In the genomic region with DNA sequence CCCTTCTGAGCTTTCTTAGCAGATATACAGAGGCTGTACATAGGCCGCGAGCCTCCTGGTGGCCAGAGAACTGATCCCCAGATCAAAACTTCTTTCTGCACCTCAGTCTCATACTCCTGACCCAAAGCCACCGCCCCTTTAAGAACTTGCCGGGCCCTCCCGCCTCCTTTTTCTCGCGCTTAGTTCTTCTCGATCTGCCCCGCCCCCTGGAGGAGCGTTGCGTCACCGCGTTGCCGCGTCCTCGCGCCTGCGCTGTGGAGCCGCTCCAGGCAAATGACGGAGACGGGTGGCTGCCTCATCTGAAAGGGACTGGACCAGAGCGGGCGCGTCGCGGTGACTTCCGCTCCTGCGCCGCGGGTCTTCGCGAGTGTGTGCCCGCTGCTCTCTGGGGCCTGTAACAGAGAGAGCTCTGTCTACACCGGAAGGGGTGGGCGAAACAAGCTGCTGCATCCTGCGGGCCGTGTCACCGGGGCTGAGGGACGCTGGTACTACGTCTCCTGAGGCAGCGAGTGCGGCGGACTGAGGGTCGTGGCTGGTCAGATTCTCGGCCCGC, we compare ENCODE assay signal across 8 mouse cellular contexts. TPM values are rescaled to one million over a fixed set of nuclear protein-coding genes. Genes with fewer than 3 reads are reported as not detected.
DNase-seq lines count a peak whose midpoint lies in the region; ATAC-seq and TF ChIP-seq lines count a peak whose summit lies in the region.

A gene (plus strand): TSS at position 248 of the 553 bp plus-strand sequence.

- peak within 1 kb of the TSS; percentile 73 for H3K4me3 ChIP-seq in ES-Bruce4 (ENCODE audit: low read depth, low read length)
- H3K4me3 ChIP-seq in forebrain, embryonic 13.5 days: peak within 1 kb of the TSS; percentile 65
- H3K4me3 ChIP-seq in liver, postnatal 0 days (ENCODE audit: low read depth, low read length): peak within 1 kb of the TSS; percentile 65
- peak within 1 kb of the TSS; percentile 66 for H3K4me3 ChIP-seq in neural tube, embryonic 14.5 days (ENCODE audit: low read depth, low read length)

- peak within 1 kb of the TSS; percentile 89 for H3K4me2 ChIP-seq in forebrain, embryonic 13.5 days
- H3K4me2 ChIP-seq in liver, postnatal 0 days (ENCODE audit: low read depth, low read length): peak within 1 kb of the TSS; percentile 88
- peak within 1 kb of the TSS; percentile 87 for H3K4me2 ChIP-seq in neural tube, embryonic 14.5 days (ENCODE audit: low read depth, low read length)

- peak; percentile 99 for DNase-seq in heart, postnatal 10 days
- DNase-seq in large intestine, adult 2 months (ENCODE audit: low read depth, low spot score): peak; percentile 97
- peak; percentile 100 for DNase-seq in liver, postnatal 0 days
- DNase-seq in testis, postnatal 10 days (ENCODE audit: low spot score): peak; percentile 99

- WGBS in forebrain, embryonic 13.5 days: under 1% methylated on average over 46 of the region's 46 CpGs
- WGBS in large intestine, adult 2 months: under 1% methylated on average over 46 of the region's 46 CpGs
- WGBS in liver, postnatal 0 days (ENCODE audit: insufficient replicate concordance): under 1% methylated on average over 46 of the region's 46 CpGs
- under 1% methylated on average over 46 of the region's 46 CpGs for WGBS in neural tube, embryonic 14.5 days

- H3K27ac ChIP-seq in ES-Bruce4 (ENCODE audit: insufficient read depth, low read length): 0 out of 2 replicates have a peak within 1 kb of the TSS, but pooled peaks have one; percentile 22
- H3K27ac ChIP-seq in forebrain, embryonic 13.5 days: peak within 1 kb of the TSS; percentile 94
- H3K27ac ChIP-seq in liver, postnatal 0 days (ENCODE audit: low read depth): peak within 1 kb of the TSS; percentile 96
- H3K27ac ChIP-seq in neural tube, embryonic 14.5 days (ENCODE audit: low read depth, low read length): peak within 1 kb of the TSS; percentile 97

- peak; percentile 99 for ATAC-seq in cerebellum, adult (ENCODE audit: insufficient number of reproducible peaks, low FRiP score, low TSS enrichment)
- peak; percentile 99 for ATAC-seq in forebrain, embryonic 13.5 days
- peak; percentile 98 for ATAC-seq in liver, postnatal 0 days
- ATAC-seq in neural tube, embryonic 14.5 days (ENCODE audit: low read depth): peak; percentile 99

- H3K9me3 ChIP-seq in ES-Bruce4 (replicated peaks; ENCODE audit: control insufficient read depth, insufficient read depth, low read length, poor library complexity, severe bottlenecking): no peaks in the 10 kb centered on the region
- no peaks in the 10 kb centered on the region for H3K9me3 ChIP-seq in forebrain, embryonic 13.5 days (replicated peaks)
- H3K9me3 ChIP-seq in liver, postnatal 0 days (ENCODE audit: low read length): no peaks in the 10 kb centered on the region
- H3K9me3 ChIP-seq in neural tube, embryonic 14.5 days (ENCODE audit: control insufficient read depth, low read length): no peaks in the 10 kb centered on the region

- no peak for TF ChIP-seq CTCF in ES-Bruce4 (IDR thresholded peaks at IDR 0.05; ENCODE audit: low read depth, low read length)
- TF ChIP-seq CTCF in liver, postnatal 0 days (IDR thresholded peaks at IDR 0.05; ENCODE audit: low read depth): peak; percentile 64

- H3K27me3 ChIP-seq in ES-Bruce4 (ENCODE audit: control insufficient read depth, insufficient read depth, low read length, poor library complexity, severe bottlenecking): no peaks in the 10 kb centered on the region
- H3K27me3 ChIP-seq in forebrain, embryonic 13.5 days: no peaks in the 10 kb centered on the region
- no peaks in the 10 kb centered on the region for H3K27me3 ChIP-seq in liver, postnatal 0 days (ENCODE audit: insufficient read depth, low read length)
- no peaks in the 10 kb centered on the region for H3K27me3 ChIP-seq in neural tube, embryonic 14.5 days (ENCODE audit: control insufficient read depth, insufficient read depth, low read length)

- intact Hi-C loops in heart, postnatal 10 days (cut with DNase I): loop anchor here (1.0 to 5.0 kb wide), 2 partner anchors 103 to 176 kb away; no protein-coding TSS in a partner anchor

- peaks cover 2% of the 10 kb centered on the region for H3K4me1 ChIP-seq in ES-Bruce4 (ENCODE audit: control insufficient read depth, insufficient read depth, low read length)
- H3K4me1 ChIP-seq in forebrain, embryonic 13.5 days: peaks cover 14% of the 10 kb centered on the region
- H3K4me1 ChIP-seq in liver, postnatal 0 days (ENCODE audit: insufficient read depth): peaks cover 10% of the 10 kb centered on the region
- H3K4me1 ChIP-seq in neural tube, embryonic 14.5 days (ENCODE audit: control insufficient read depth, insufficient read depth, low read length): peaks cover 11% of the 10 kb centered on the region

- H3K9ac ChIP-seq in ES-Bruce4 (ENCODE audit: low read depth, poor library complexity, severe bottlenecking): peak within 1 kb of the TSS; percentile 53
- H3K9ac ChIP-seq in forebrain, embryonic 13.5 days: peak within 1 kb of the TSS; percentile 86
- H3K9ac ChIP-seq in liver, postnatal 0 days (replicated peaks): peak within 1 kb of the TSS; percentile 82
- peak within 1 kb of the TSS; percentile 75 for H3K9ac ChIP-seq in neural tube, embryonic 14.5 days (replicated peaks; ENCODE audit: low read depth, low read length)

- 0 out of 2 replicates have a peak, but pooled peaks have one; percentile 1 for TF ChIP-seq EP300 in ES-Bruce4 (IDR thresholded peaks at IDR 0.05; ENCODE audit: insufficient read depth, low read depth, low read length)
- 0 out of 2 replicates have a peak, but pooled peaks have one; percentile 40 for TF ChIP-seq EP300 in liver, postnatal 0 days (IDR thresholded peaks at IDR 0.05; ENCODE audit: low read depth)

- TF ChIP-seq POLR2A in ES-Bruce4 (IDR thresholded peaks at IDR 0.05; ENCODE audit: insufficient read depth, low read length): peak; percentile 38

- H3K36me3 ChIP-seq in ES-Bruce4 (ENCODE audit: control insufficient read depth, insufficient read depth, low read length, poor library complexity, severe bottlenecking): no peaks in the 10 kb centered on the region
- H3K36me3 ChIP-seq in forebrain, embryonic 13.5 days (ENCODE audit: poor library complexity, severe bottlenecking): peaks cover 26% of the 10 kb centered on the region
- peaks cover 13% of the 10 kb centered on the region for H3K36me3 ChIP-seq in liver, postnatal 0 days (replicated peaks; ENCODE audit: insufficient read depth, low read length)
- H3K36me3 ChIP-seq in neural tube, embryonic 14.5 days (ENCODE audit: control insufficient read depth, insufficient read depth, low read length): peaks cover 2% of the 10 kb centered on the region; the same call in 1 of the 2 replicates

RNA-seq across cellular contexts. Expression of the gene that starts here (rescaled TPM):
- polyA plus RNA-seq in ES-Bruce4 (2011; ENCODE audit: insufficient read depth, insufficient read length, low read depth, missing spikeins): 6.9 and 7.2 TPM in 2 replicates
- polyA plus RNA-seq in forebrain, embryonic 13.5 days (2015; fragmentation: Nextera tagmentation; extraction: Ambion mirVana): 8.0 and 8.2 TPM in 2 replicates
- 1 to 10 TPM; 6.0 to 6.6 TPM for total RNA-seq in heart, postnatal 10 days (2021)
- 0.98 and 4.4 TPM in 2 replicates for polyA plus RNA-seq in large intestine, adult 2 months (2012; rRNA removed)
- 2.5 and 3.1 TPM in 2 replicates for polyA plus RNA-seq in liver, postnatal 0 days (2015; fragmentation: Nextera tagmentation; extraction: Ambion mirVana)
- polyA plus RNA-seq in neural tube, embryonic 14.5 days (2014; fragmentation: Nextera tagmentation; extraction: Ambion mirVana): 8.7 and 9.0 TPM in 2 replicates

Comparison
In these comparisons a context has a peak if more than half of its experiments do, and no peak if none do; other contexts are left out.
1. Peak in every context shown above with its lines: DNase-seq, ATAC-seq, H3K4me3 ChIP-seq and H3K27ac ChIP-seq.
2. H3K27ac ChIP-seq: peak in every context shown above with its lines; median percentile 97 in neural tube, embryonic 14.5 days; 96 in liver, postnatal 0 days; 94 in forebrain, embryonic 13.5 days; 22 in ES-Bruce4.